Mouse (Mus musculus) kidney, embryonic 15.5 days (tissue): ENCODE measurements around the gene Bicdl1. TPM values are rescaled to one million over a fixed set of nuclear protein-coding genes. Genes with fewer than 3 reads are reported as not detected.

Experiments
- ATAC-seq: fragments of 200-750 bp; cut with Nextera tagmentation; replicated peaks from 2 replicates; pipeline ENCODE4 v1.8.0; 2017; ENCODE audit warnings: moderate TSS enrichment; ENCODE audit not compliant: low FRiP score
- H3K27ac ChIP-seq: fragments of 300-500 bp; sonication (generic); 2 replicates; pipeline ENCODE4 v1.5.1; 2015; ENCODE audit warnings: mild to moderate bottlenecking, inconsistent platforms
- H3K27me3 ChIP-seq: fragments of 300-500 bp; sonication (generic); 2 replicates; pipeline ENCODE4 v1.6.1; 2015; ENCODE audit warnings: inconsistent platforms
- H3K36me3 ChIP-seq: fragments of 300-500 bp; sonication (generic); 2 replicates; pipeline ENCODE4 v1.6.1; 2015; ENCODE audit warnings: inconsistent platforms
- H3K4me1 ChIP-seq: fragments of 300-500 bp; sonication (generic); 2 replicates; pipeline ENCODE4 v1.6.1; 2015; ENCODE audit warnings: inconsistent platforms
- H3K4me2 ChIP-seq: fragments of 300-500 bp; sonication (generic); 2 replicates; pipeline ENCODE4 v1.6.1; 2015; ENCODE audit warnings: moderate library complexity, mild to moderate bottlenecking, inconsistent platforms
- H3K4me3 ChIP-seq: fragments of 300-500 bp; sonication (generic); replicated peaks from 2 replicates; pipeline ENCODE4 v1.5.1; 2015; ENCODE audit warnings: mild to moderate bottlenecking, inconsistent platforms
- H3K9ac ChIP-seq: fragments of 300-500 bp; sonication (generic); 2 replicates; pipeline ENCODE4 v1.6.1; 2015; ENCODE audit warnings: mild to moderate bottlenecking, inconsistent platforms
- H3K9me3 ChIP-seq: fragments of 300-500 bp; sonication (generic); replicated peaks from 2 replicates; pipeline ENCODE4 v1.6.1; 2016; ENCODE audit warnings: inconsistent platforms
- WGBS: fragments of 180-500 bp; shearing (Covaris S2); methylation state at CpG from one replicate; pipeline ENCODE4 v1.1.7; 2015; ENCODE audit warnings: mixed read lengths; 5-methylcytosine and 5-hydroxymethylcytosine counted together
- polyA plus RNA-seq: library from polyadenylated mRNA; unstranded; fragments of >200 nt; fragmentation: Nextera tagmentation; extraction: Ambion mirVana; gene quantifications from 2 replicates; pipeline ENCODE4 v1.2.1, GENCODE M21; 2015

Bicdl1 gene
- polyA plus RNA-seq, 1 experiment from 2014 or later, result 12.0 TPM

DNA sequence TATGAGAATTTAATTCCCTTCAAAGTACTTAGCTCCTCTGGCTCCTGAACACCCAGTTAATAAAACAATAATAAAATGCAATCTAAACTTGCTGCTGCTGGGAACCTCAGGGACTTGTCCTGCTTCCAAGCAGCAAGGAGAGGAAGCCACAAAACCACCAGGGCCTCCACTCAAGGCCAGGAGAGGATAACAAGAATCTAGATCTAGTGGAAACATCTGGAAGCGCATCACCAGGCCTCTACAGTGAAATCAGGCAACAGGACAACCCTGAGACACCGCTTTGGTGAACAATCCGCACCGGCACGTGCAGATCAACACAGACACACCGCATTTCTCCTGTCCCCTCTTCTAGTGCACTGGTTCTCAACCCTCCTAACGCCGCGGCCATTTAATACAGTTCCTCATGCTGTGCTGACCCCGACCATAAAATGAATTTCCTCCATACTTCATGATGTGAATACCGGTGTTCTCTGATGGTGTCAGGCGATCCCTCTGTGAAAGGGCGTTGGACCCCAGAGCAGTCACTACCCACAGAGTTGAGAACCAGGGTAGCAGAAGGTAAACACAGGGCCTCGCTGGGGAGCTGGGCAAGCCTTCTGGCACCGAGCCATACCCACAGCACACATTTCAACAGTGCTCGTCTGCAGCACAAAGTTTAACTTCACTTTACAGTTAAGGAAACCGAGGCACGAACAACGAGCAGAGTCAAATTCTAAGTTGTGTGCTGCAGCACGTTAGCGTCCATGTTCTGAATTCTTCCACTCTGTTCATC is 9.0 kb downstream of the Bicdl1 start:
- Histone ChIP-seq H3K27me3 (0 out of 2 replicates have a peak, but pooled peaks cover 3% of the 10 kb centered on the region), H3K27ac (no peak overlapping the region), H3K4me2 (no peak overlapping the region), H3K4me1 (no peaks in the 10 kb centered on the region), H3K9me3 (no peaks in the 10 kb centered on the region), H3K36me3 (no peaks in the 10 kb centered on the region), H3K4me3 (no peak overlapping the region), H3K9ac (no peak overlapping the region)
- 84% methylated on average over 21 of the region's 21 CpGs for WGBS
- ATAC-seq, result no peak

DNA sequence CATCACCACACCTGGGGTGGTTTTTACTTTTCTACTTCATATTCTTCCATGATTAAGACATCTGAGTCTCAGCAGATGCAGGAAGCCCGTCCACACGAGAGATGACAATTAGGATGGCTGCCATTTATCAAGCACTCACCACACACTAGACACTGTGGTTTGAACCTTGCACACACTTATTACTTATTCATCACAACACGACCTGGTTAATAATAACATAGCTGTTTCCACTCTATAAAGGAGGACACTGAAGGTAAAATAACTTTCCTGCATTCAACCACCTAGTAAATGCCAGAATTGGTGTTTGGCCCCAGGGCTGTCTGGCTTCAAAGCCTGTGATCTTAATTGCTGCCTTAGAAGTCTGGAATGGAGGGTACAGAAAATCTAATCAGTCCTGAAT is 10.7 kb downstream of the Bicdl1 start:
- Histone ChIP-seq H3K4me2 (no peak overlapping the region), H3K4me1 (no peaks in the 10 kb centered on the region), H3K9ac (no peak overlapping the region), H3K36me3 (no peaks in the 10 kb centered on the region), H3K4me3 (no peak overlapping the region), H3K27ac (no peak overlapping the region), H3K27me3 (0 out of 2 replicates have a peak, but pooled peaks cover 3% of the 10 kb centered on the region), H3K9me3 (no peaks in the 10 kb centered on the region)
- ATAC-seq, result no peak
- WGBS, result 49% methylated on average over 3 of the region's 3 CpGs

DNA sequence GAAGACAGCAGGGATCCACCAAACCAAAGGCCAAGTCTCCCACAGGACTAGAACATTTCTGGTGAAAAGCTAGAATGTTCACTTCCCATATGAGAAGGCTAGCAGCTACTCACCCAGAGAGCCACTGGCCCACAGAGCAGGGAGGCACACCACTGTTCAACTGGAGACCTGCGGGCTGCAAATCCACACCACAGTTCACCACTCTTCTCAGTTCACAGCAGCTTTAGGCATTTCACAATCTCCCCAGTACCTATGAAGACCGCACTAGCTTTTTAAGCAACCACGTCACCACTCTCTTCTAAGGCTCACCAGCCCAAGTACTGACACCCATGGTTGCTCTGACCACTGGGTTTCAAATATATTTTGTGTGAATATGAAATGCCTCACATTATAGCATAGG is 13.7 kb downstream of the Bicdl1 start:
- 0 out of 2 replicates have a peak, but pooled peaks cover 3% of the 10 kb centered on the region for H3K27me3 ChIP-seq
- H3K9me3 ChIP-seq, result no peaks in the 10 kb centered on the region
- H3K4me1 ChIP-seq, result no peaks in the 10 kb centered on the region
- no peak overlapping the region for H3K4me3 ChIP-seq
- H3K9ac ChIP-seq, result no peak overlapping the region
- H3K4me2 ChIP-seq, result no peak overlapping the region
- ATAC-seq, result no peak
- 90% methylated on average over 3 of the region's 3 CpGs for WGBS
- H3K27ac ChIP-seq, result no peak overlapping the region
- no peaks in the 10 kb centered on the region for H3K36me3 ChIP-seq

DNA sequence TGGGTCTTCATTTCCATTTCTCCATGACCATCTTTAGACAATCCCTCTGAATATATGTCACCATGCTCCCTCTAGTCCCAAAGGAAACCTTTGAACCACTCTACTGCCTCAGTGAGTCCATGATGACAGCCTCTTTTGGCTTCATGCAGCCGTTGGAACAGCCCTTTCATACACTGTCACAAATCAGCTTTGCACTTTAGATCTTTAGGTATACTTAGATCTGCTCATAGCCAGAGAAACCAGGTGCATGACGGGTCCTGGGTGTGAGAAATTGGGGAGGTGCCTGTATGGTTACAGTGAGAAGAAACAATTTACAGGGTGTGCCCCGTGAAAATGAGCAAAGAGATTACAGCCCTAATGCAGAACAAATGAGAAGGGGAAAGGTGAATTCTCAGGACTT is 14.3 kb downstream of the Bicdl1 start:
- Histone ChIP-seq H3K9me3 (no peaks in the 10 kb centered on the region), H3K27ac (no peak overlapping the region), H3K4me1 (no peaks in the 10 kb centered on the region), H3K9ac (no peak overlapping the region), H3K36me3 (no peaks in the 10 kb centered on the region), H3K4me3 (no peak overlapping the region), H3K4me2 (no peak overlapping the region), H3K27me3 (0 out of 2 replicates have a peak, but pooled peaks cover 3% of the 10 kb centered on the region)
- no peak for ATAC-seq
- WGBS, result 82% methylated on average over 3 of the region's 3 CpGs

DNA sequence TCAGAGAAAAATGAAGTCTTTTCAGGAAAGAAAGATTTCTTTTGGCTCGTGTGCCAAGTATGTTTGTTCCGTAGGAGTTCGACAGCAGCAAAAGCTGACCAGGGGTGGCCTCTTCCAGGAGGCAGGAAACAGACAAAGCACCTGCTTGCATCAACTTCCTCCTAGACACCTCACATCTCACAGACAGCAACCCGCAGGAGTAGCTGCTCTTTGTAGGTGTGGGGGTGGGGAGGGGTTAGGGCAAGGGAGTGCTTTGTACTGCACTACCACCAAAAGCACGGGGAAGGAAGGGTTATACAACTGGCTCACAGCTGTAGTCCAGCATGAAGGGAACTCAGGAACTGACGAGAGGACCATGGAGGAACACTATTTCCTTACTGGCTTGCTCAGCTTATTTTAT is 15.0 kb downstream of the Bicdl1 start:
- Histone ChIP-seq H3K9ac (no peak overlapping the region), H3K9me3 (no peaks in the 10 kb centered on the region), H3K4me1 (no peaks in the 10 kb centered on the region), H3K36me3 (no peaks in the 10 kb centered on the region), H3K4me3 (no peak overlapping the region), H3K27ac (no peak overlapping the region), H3K4me2 (no peak overlapping the region), H3K27me3 (0 out of 2 replicates have a peak, but pooled peaks cover 3% of the 10 kb centered on the region)
- ATAC-seq, result no peak
- 63% methylated on average over 6 of the region's 6 CpGs for WGBS

DNA sequence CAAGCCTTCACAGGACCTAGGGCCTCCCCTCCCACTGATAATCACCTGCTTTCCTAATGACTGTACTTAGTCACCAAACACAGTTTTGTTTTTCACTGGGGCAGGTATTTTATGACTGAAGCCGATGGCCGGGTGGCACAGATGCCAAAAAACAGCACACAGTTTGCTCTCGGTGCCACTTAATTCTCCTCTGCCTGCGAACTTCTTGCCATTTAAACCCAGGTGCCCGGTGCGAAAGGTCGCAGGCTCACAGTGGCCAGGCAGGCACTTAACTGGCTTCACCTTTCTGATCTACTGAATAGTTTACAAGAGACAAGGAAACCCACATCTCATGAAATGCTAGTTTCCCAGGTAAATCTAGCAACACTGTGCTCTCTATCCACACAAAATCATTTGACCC is 16.7 kb downstream of the Bicdl1 start:
- no peaks in the 10 kb centered on the region for H3K9me3 ChIP-seq
- H3K36me3 ChIP-seq, result no peaks in the 10 kb centered on the region
- no peak overlapping the region for H3K4me2 ChIP-seq
- H3K4me3 ChIP-seq, result no peak overlapping the region
- ATAC-seq, result no peak
- no peaks in the 10 kb centered on the region for H3K4me1 ChIP-seq
- 85% methylated on average over 7 of the region's 7 CpGs for WGBS
- H3K27me3 ChIP-seq, result 0 out of 2 replicates have a peak, but pooled peaks cover 3% of the 10 kb centered on the region
- no peak overlapping the region for H3K27ac ChIP-seq
- H3K9ac ChIP-seq, result no peak overlapping the region

DNA sequence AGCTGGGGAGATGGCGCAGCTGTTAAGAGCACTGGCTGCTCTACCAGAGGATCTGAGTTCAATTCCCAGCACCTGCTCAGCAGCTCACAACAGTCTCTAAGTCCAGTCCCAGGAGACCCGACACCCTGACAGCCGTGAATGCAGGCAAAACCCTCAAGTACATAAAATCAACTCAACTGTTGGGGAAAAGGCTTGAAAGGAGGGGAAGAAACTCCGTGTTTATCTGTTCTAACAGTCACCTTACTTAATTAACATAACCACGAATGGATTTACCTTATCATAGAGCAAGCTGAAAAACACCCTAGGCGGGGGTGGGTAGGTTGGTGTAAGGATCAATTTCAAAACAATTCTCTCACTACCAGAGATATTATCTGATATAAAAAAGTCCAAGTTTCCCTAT is 18.9 kb downstream of the Bicdl1 start:
- no peak overlapping the region for H3K4me2 ChIP-seq
- no peaks in the 10 kb centered on the region for H3K36me3 ChIP-seq
- ATAC-seq, result no peak
- H3K4me1 ChIP-seq, result no peaks in the 10 kb centered on the region
- no peak overlapping the region for H3K4me3 ChIP-seq
- no peak overlapping the region for H3K9ac ChIP-seq
- no peaks in the 10 kb centered on the region for H3K9me3 ChIP-seq
- 0 out of 2 replicates have a peak, but pooled peaks cover under 1% of the 10 kb centered on the region for H3K27me3 ChIP-seq
- H3K27ac ChIP-seq, result no peak overlapping the region
- 70% methylated on average over 6 of the region's 6 CpGs for whole genome bisulfite sequencing

DNA sequence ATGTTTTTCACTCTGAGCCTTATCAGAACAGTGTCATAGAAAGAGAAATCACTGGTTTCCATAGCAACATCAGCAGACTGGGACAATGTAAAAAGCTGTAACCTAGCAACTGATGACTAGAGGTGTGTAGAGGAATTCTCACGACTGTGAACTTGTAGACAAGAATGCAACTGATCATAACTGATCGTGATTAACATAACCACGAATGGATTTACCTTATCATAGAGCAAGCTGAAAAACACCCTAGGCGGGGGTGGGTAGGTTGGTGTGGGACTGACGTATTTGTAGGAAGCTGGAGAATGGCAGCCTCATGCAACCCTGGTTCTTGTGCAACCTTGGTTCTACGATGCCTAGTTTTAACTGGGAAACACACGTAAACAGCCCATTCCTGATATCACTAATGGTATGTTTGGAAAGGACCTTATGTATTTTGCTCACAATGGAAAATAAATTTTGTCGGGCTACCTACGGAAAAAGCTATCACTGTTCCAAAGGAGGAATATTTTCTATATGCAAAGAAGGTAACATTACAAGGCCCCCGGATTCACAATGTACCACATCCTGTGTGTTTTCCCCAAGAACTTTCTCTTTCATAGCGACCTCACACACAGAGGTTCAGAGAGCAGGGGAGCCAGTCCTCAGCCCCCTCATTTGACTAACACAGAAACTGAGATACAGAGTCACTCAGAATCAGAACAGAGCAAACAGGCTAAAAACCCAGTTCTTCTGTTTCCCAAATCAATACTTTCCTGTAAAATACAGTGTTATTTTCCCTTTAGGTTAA is 19.6 kb downstream of the Bicdl1 start:
- no peak for ATAC-seq
- H3K27me3 ChIP-seq, result no peaks in the 10 kb centered on the region
- H3K9ac ChIP-seq, result no peak overlapping the region
- H3K36me3 ChIP-seq, result no peaks in the 10 kb centered on the region
- H3K4me3 ChIP-seq, result no peak overlapping the region
- no peak overlapping the region for H3K27ac ChIP-seq
- WGBS, result 81% methylated on average over 11 of the region's 11 CpGs
- no peaks in the 10 kb centered on the region for H3K4me1 ChIP-seq
- H3K9me3 ChIP-seq, result no peaks in the 10 kb centered on the region
- no peak overlapping the region for H3K4me2 ChIP-seq

DNA sequence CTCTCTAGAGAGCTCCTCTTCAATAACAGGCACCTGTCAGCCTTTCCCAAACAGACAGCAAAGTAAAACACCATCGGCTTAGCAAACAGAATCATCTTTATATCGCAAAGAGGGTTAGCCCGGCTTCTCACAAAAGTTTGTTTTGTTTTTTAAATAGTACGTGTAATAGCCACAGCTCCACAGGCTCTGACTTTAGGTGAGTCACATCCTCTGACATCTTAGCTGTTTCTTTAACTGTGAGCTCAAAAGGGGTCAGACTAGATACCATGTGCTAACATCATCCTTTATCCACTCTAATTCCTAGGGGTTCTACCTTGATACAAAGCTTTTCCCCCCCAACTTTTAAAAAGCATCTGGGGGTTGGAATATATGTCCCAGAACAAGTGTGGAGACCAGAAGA is 21.2 kb downstream of the Bicdl1 start:
- no peak overlapping the region for H3K4me3 ChIP-seq
- H3K4me1 ChIP-seq, result no peaks in the 10 kb centered on the region
- no peaks in the 10 kb centered on the region for H3K9me3 ChIP-seq
- H3K27ac ChIP-seq, result no peak overlapping the region
- no peak for ATAC-seq
- no peak overlapping the region for H3K4me2 ChIP-seq
- H3K9ac ChIP-seq, result no peak overlapping the region
- H3K27me3 ChIP-seq, result no peaks in the 10 kb centered on the region
- H3K36me3 ChIP-seq, result no peaks in the 10 kb centered on the region
- WGBS, result 88% methylated on average over 4 of the region's 4 CpGs

DNA sequence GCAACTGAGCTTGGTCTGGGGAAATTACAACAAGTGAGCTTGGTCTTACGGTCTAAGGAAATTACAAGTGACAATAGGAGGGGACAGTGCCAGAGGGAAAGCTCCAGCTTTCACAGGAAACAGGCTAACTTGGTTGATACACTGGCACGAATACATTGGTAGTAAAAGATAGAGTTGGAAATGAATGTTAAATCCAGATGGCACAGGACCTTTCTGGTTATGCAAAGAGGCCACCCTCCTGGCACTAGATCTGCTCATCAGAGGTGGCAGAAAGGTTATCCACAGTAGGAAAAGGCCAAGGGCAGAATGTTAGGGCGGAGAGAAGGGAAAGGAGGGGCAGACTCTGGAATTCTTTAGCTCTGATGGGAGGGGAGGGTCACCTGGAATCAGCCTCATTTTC is 22.5 kb downstream of the Bicdl1 start:
- Histone ChIP-seq H3K36me3 (no peaks in the 10 kb centered on the region), H3K27me3 (no peaks in the 10 kb centered on the region), H3K4me3 (no peak overlapping the region), H3K9me3 (no peaks in the 10 kb centered on the region), H3K4me2 (no peak overlapping the region), H3K9ac (no peak overlapping the region), H3K27ac (no peak overlapping the region), H3K4me1 (no peaks in the 10 kb centered on the region)
- WGBS, result 62% methylated on average over 3 of the region's 3 CpGs
- ATAC-seq, result no peak

DNA sequence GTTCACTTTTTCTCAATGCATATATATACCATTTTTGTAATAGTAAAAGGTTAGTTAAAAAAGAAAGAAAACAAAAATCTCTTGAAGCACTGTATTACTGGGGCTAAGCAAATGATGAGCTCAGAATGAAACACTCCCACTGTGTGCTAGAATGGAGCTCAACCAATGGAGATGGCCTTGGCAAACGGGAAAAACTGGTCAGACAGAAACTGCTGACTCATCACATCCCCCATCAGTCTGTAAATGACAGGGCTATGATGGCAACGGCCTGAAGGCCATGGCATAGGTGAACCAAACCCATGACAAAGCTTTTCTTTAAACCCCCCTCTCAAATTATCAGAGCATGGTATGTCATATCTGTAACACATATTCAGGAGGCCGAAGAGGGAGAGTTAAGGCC is 29.4 kb downstream of the Bicdl1 start:
- 60% methylated on average over 3 of the region's 3 CpGs for WGBS
- no peak overlapping the region for H3K4me3 ChIP-seq
- H3K4me1 ChIP-seq, result no peaks in the 10 kb centered on the region
- no peak for ATAC-seq
- no peaks in the 10 kb centered on the region for H3K36me3 ChIP-seq
- H3K4me2 ChIP-seq, result no peak overlapping the region
- no peak overlapping the region for H3K9ac ChIP-seq
- H3K9me3 ChIP-seq, result no peaks in the 10 kb centered on the region
- H3K27ac ChIP-seq, result no peak overlapping the region
- no peaks in the 10 kb centered on the region; the same call in 1 of the 2 replicates for H3K27me3 ChIP-seq

DNA sequence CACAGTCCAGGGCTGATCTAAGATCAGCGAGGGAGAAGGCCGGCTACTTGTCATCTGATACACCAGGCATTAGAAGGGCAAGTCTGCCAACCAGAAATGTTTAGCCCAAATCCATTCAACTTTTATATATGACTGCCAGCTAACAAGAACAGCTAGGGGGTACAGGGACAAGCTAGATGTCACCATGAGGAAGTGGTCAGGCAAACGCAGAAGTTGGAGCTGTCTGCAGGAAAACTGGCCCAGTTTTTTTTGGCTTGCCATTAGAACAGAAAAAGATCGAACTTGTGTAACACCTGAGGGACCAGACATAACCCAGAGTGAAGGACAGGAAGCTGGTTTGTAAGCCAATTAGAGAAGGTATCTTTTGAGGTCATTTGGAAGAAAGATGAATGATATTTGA is 30.2 kb downstream of the Bicdl1 start:
- H3K36me3 ChIP-seq, result no peaks in the 10 kb centered on the region
- no peaks in the 10 kb centered on the region for H3K4me1 ChIP-seq
- WGBS, result 72% methylated on average over 4 of the region's 4 CpGs
- H3K4me2 ChIP-seq, result no peak overlapping the region
- no peak overlapping the region for H3K27ac ChIP-seq
- ATAC-seq, result no peak
- no peak overlapping the region for H3K4me3 ChIP-seq
- H3K27me3 ChIP-seq, result no peaks in the 10 kb centered on the region; the same call in 1 of the 2 replicates
- H3K9ac ChIP-seq, result no peak overlapping the region
- no peaks in the 10 kb centered on the region for H3K9me3 ChIP-seq
